22 mouse cellular contexts compared by ENCODE assay signal in the genomic region with DNA sequence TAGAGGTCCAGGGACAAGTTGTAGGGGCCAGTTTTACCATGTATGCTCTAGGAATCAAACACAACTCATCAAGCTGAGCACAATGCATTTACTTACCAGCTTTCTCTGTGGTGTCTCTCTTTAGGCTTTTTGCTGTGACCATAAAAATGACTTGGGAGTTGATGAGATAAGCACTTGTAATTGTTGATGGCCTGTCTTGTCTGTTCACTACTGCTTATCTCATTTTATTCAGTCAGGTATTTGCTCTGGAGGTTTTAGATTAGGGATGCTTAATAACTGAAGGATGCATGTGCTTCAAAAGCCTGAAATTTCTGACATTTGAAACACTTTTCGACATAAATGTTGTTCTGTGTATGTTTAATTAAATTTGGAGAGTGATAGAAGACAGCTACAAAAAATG.
DNase-seq lines count a peak whose midpoint lies in the region; ATAC-seq and TF ChIP-seq lines count a peak whose summit lies in the region.
"Had no signal": no experiment of that assay in that cellular context is flagged by ENCODE, and none has a peak within 500 bp of the region (broad histone marks: within the 10 kb centered on the region; RNA-seq: fewer than 3 reads in every experiment).

No protein-coding gene starts in this region.

- H3K79me2 ChIP-seq in MEL (ENCODE audit: control insufficient read depth, insufficient read depth, low read length, poor library complexity) = no peaks in the 10 kb centered on the region; the same call in 1 of the 2 replicates

- peak; percentile 74 for ATAC-seq in liver, embryonic 12.5 days
- ATAC-seq in liver, embryonic 16.5 days (ENCODE audit: low read depth) = peak; percentile 68
- ATAC-seq: forebrain, embryonic 14.5 days; hindbrain, embryonic 16.5 days had no signal

- 53% methylated on average over 1 of the region's 1 CpGs for WGBS in liver, embryonic 12.5 days (ENCODE audit: insufficient replicate concordance)
- WGBS in liver, embryonic 16.5 days (ENCODE audit: insufficient replicate concordance) = 22% methylated on average over 1 of the region's 1 CpGs

- peak; percentile 91 to 92 for TF ChIP-seq EP300 in MEL (IDR thresholded peaks at IDR 0.05; ENCODE audit: low read depth in 1 of 2, low read length in 2 of 2)

- H3K9ac ChIP-seq in MEL (ENCODE audit: control insufficient read depth, low read depth, low read length, poor library complexity, severe bottlenecking) = no peak overlapping the region
- H3K9ac ChIP-seq in liver, embryonic 12.5 days = no peak overlapping the region
- H3K9ac ChIP-seq in liver, embryonic 16.5 days (ENCODE audit: low read depth, low read length) = no peak overlapping the region
- H3K9ac ChIP-seq: embryonic facial prominence, embryonic 15.5 days; hindbrain, embryonic 12.5 days had no signal

- H3K4me2 ChIP-seq in liver, embryonic 12.5 days = 0 out of 2 replicates have a peak overlapping the region, but pooled peaks have one; percentile 5
- H3K4me2 ChIP-seq in liver, embryonic 16.5 days (ENCODE audit: low read depth, low read length) = no peak overlapping the region
- H3K4me2 ChIP-seq: embryonic facial prominence, embryonic 15.5 days; hindbrain, embryonic 12.5 days had no signal

- no peak overlapping the region for H3K4me3 ChIP-seq in MEL (ENCODE audit: control insufficient read depth in 1 of 2, insufficient read depth in 1 of 2, low read depth in 2 of 2, low read length in 2 of 2)
- H3K4me3 ChIP-seq in liver, embryonic 12.5 days = no peak overlapping the region
- no peak overlapping the region for H3K4me3 ChIP-seq in liver, embryonic 16.5 days (ENCODE audit: low read depth, low read length)
- H3K4me3 ChIP-seq: embryonic facial prominence, embryonic 15.5 days; erythroblast, embryonic 14.5 days; forebrain, embryonic 10.5 days; heart, embryonic 10.5 days; hindbrain, embryonic 12.5 days had no signal

- no peaks in the 10 kb centered on the region for H3K27me3 ChIP-seq in MEL (ENCODE audit: control insufficient read depth in 1 of 2, insufficient read depth in 2 of 2, low read length in 2 of 2)
- no peaks in the 10 kb centered on the region for H3K27me3 ChIP-seq in liver, embryonic 12.5 days (replicated peaks)
- no peaks in the 10 kb centered on the region for H3K27me3 ChIP-seq in liver, embryonic 16.5 days (ENCODE audit: control insufficient read depth, insufficient read depth, low read depth, low read length)
- H3K27me3 ChIP-seq: CH12.LX; embryonic facial prominence, embryonic 15.5 days; hindbrain, embryonic 12.5 days had no signal

- no peak for TF ChIP-seq POLR2A in MEL (IDR thresholded peaks at IDR 0.05; ENCODE audit: control insufficient read depth in 1 of 2, insufficient read depth in 1 of 2, low read depth in 1 of 2, low read length in 2 of 2, poor library complexity in 1 of 2)

- peaks cover 35 to 49% of the 10 kb centered on the region in 2 experiments for H3K36me3 ChIP-seq in MEL (ENCODE audit: control insufficient read depth in 1 of 2, insufficient read depth in 2 of 2, low read length in 2 of 2)
- H3K36me3 ChIP-seq in liver, embryonic 12.5 days = peaks cover 59% of the 10 kb centered on the region
- peaks cover 10% of the 10 kb centered on the region for H3K36me3 ChIP-seq in liver, embryonic 16.5 days (ENCODE audit: control insufficient read depth, insufficient read depth)

- peak overlapping the region; percentile 73 for H3K27ac ChIP-seq in MEL (ENCODE audit: control insufficient read depth, low read depth, low read length)
- H3K27ac ChIP-seq in liver, embryonic 12.5 days = peak overlapping the region; percentile 56
- H3K27ac ChIP-seq in liver, embryonic 16.5 days (ENCODE audit: low read length) = 0 out of 2 replicates have a peak overlapping the region, but pooled peaks have one; percentile 1
- H3K27ac ChIP-seq: embryonic facial prominence, embryonic 15.5 days; forebrain, embryonic 10.5 days; heart, embryonic 10.5 days; hindbrain, embryonic 12.5 days had no signal

- TF ChIP-seq CTCF in MEL (IDR thresholded peaks at IDR 0.05 in 2 of 3, conservative IDR thresholded peaks at IDR 0.05 in 1 of 3; ENCODE audit: control insufficient read depth in 1 of 3, insufficient read depth in 1 of 3, low read depth in 2 of 3, low read length in 3 of 3, poor library complexity in 1 of 3, severe bottlenecking in 1 of 3) = no peak

- DNase-seq in MEL (ENCODE audit: low read depth, low spot score) = peak; percentile 70
- DNase-seq in T-cell, adult 2 months (ENCODE audit: low spot score) = no peak
- DNase-seq in cerebellum, adult 9-11 months = no peak
- DNase-seq in frontal cortex, adult 2 months (ENCODE audit: extremely low spot score in 1 of 2, low spot score in 1 of 2) = no peak
- DNase-seq: adrenal gland, postnatal 14 days; cerebellum, adult 2 months; cerebellum, postnatal 14 days; embryo, embryonic 11 days; gastrocnemius, postnatal 10 days; heart, adult 18-20 months; heart, postnatal 10 days; heart, postnatal 4 days had no signal

- TF ChIP-seq RAD21 in MEL (IDR thresholded peaks at IDR 0.05; ENCODE audit: low read depth, low read length) = no peak

- H3K9me3 ChIP-seq in MEL (replicated peaks; ENCODE audit: insufficient read depth, low read length) = no peaks in the 10 kb centered on the region
- no peaks in the 10 kb centered on the region for H3K9me3 ChIP-seq in liver, embryonic 12.5 days (replicated peaks)
- no peaks in the 10 kb centered on the region for H3K9me3 ChIP-seq in liver, embryonic 16.5 days (replicated peaks; ENCODE audit: control insufficient read depth, low read length)
- H3K9me3 ChIP-seq: embryonic facial prominence, embryonic 15.5 days; forebrain, embryonic 10.5 days; heart, embryonic 10.5 days; hindbrain, embryonic 12.5 days had no signal

- peaks cover 15 to 45% of the 10 kb centered on the region in 2 experiments for H3K4me1 ChIP-seq in MEL (ENCODE audit: control insufficient read depth in 1 of 2, insufficient read depth in 2 of 2, low read length in 2 of 2)
- peaks cover 33% of the 10 kb centered on the region for H3K4me1 ChIP-seq in liver, embryonic 12.5 days
- H3K4me1 ChIP-seq in liver, embryonic 16.5 days (ENCODE audit: control insufficient read depth, low read depth, low read length) = no peaks in the 10 kb centered on the region; the same call in 1 of the 2 replicates
- H3K4me1 ChIP-seq: embryonic facial prominence, embryonic 15.5 days; forebrain, embryonic 10.5 days; heart, embryonic 10.5 days; hindbrain, embryonic 12.5 days had no signal

TF ChIP-seq in MEL, 35 proteins besides CTCF, POLR2A, EP300 and RAD21 (continues in another document):
- peak; percentile 63 for TF ChIP-seq RCOR1 (IDR thresholded peaks at IDR 0.05; ENCODE audit: low read depth, low read length)
- no peak for TF ChIP-seq MAZ (IDR thresholded peaks at IDR 0.05; ENCODE audit: low read depth, low read length)
- TF ChIP-seq TBP (IDR thresholded peaks at IDR 0.05; ENCODE audit: low read depth, low read length) = no peak
- no peak for TF ChIP-seq ZNF384 (IDR thresholded peaks at IDR 0.05; ENCODE audit: low read depth, low read length)
- peak; percentile 94 for TF ChIP-seq TCF12 (IDR thresholded peaks at IDR 0.05; ENCODE audit: low read depth, low read length)
- no peak for TF ChIP-seq ZMIZ1 (IDR thresholded peaks at IDR 0.05; ENCODE audit: low read depth, low read length)
- TF ChIP-seq POLR2AphosphoS5 (IDR thresholded peaks at IDR 0.05; ENCODE audit: borderline replicate concordance, low read depth, low read length) = no peak
- TF ChIP-seq NELFE (IDR thresholded peaks at IDR 0.05; ENCODE audit: low read depth, low read length) = no peak
- no peak for TF ChIP-seq CHD1 (IDR thresholded peaks at IDR 0.05; ENCODE audit: low read depth, low read length)
- TF ChIP-seq USF1 (IDR thresholded peaks at IDR 0.05; ENCODE audit: low read depth, low read length) = no peak
- peak; percentile 77 for TF ChIP-seq ETS1 (IDR thresholded peaks at IDR 0.05; ENCODE audit: low read depth, low read length)
- TF ChIP-seq MAX (IDR thresholded peaks at IDR 0.05; ENCODE audit: low read length) = no peak
- TF ChIP-seq SIN3A (IDR thresholded peaks at IDR 0.05; ENCODE audit: low read length) = peak; percentile 63; the same call in 1 of the 2 replicates
- no peak for TF ChIP-seq KAT2A (conservative IDR thresholded peaks at IDR 0.05; ENCODE audit: low read depth, low read length)
- TF ChIP-seq GATA1 (IDR thresholded peaks at IDR 0.05; ENCODE audit: low read depth, low read length) = peak; percentile 91
- TF ChIP-seq UBTF (IDR thresholded peaks at IDR 0.05; ENCODE audit: borderline replicate concordance, insufficient read depth, low read depth, low read length) = no peak
- no peak for TF ChIP-seq MYC (IDR thresholded peaks at IDR 0.05; ENCODE audit: low read depth, low read length)
- TF ChIP-seq NRF1 (IDR thresholded peaks at IDR 0.05; ENCODE audit: insufficient read depth, low read depth, low read length, poor library complexity, severe bottlenecking) = no peak
- TF ChIP-seq ZC3H11A (IDR thresholded peaks at IDR 0.05; ENCODE audit: low read depth, low read length) = no peak
- no peak for TF ChIP-seq ZKSCAN1 (IDR thresholded peaks at IDR 0.05; ENCODE audit: low read depth, low read length)
- TF ChIP-seq BHLHE40 (IDR thresholded peaks at IDR 0.05; ENCODE audit: borderline replicate concordance, low read depth, low read length) = no peak
- TF ChIP-seq HCFC1 (IDR thresholded peaks at IDR 0.05; ENCODE audit: low read depth, low read length) = no peak
- TF ChIP-seq GABPA (IDR thresholded peaks at IDR 0.05; ENCODE audit: low read depth, low read length) = no peak
- TF ChIP-seq TAL1 (IDR thresholded peaks at IDR 0.05; ENCODE audit: low read length) = peak; percentile 44; the same call in 1 of the 2 replicates
- TF ChIP-seq USF2 (IDR thresholded peaks at IDR 0.05; ENCODE audit: borderline replicate concordance in 1 of 2, insufficient read depth in 1 of 2, low read depth in 1 of 2, low read length in 2 of 2) = no peak
- TF ChIP-seq MYB (IDR thresholded peaks at IDR 0.05; ENCODE audit: low read depth, low read length) = peak; percentile 65
- TF ChIP-seq MAFK (IDR thresholded peaks at IDR 0.05; ENCODE audit: borderline replicate concordance, low read depth, low read length) = no peak
- TF ChIP-seq JUND (IDR thresholded peaks at IDR 0.05; ENCODE audit: low read depth, low read length) = no peak
- TF ChIP-seq POLR2AphosphoS2 (IDR thresholded peaks at IDR 0.05; ENCODE audit: low read length) = no peak
- TF ChIP-seq SMC3 (IDR thresholded peaks at IDR 0.05; ENCODE audit: low read depth, low read length) = no peak
- TF ChIP-seq ELF1 (IDR thresholded peaks at IDR 0.05; ENCODE audit: low read depth, low read length) = no peak
- no peak for TF ChIP-seq MEF2A (IDR thresholded peaks at IDR 0.05; ENCODE audit: extremely low read depth, insufficient replicate concordance, low read depth, low read length, poor library complexity, severe bottlenecking)
- peak; percentile 46; the same call in 1 of the 2 replicates for TF ChIP-seq MXI1 (IDR thresholded peaks at IDR 0.05; ENCODE audit: low read depth, low read length)
- TF ChIP-seq E2F4 (IDR thresholded peaks at IDR 0.05; ENCODE audit: borderline replicate concordance, low read depth, low read length) = no peak

Comparison
In these comparisons a context has a peak if more than half of its experiments do, and no peak if none do; other contexts are left out.
1. H3K27ac ChIP-seq: peak in every context shown above with its lines; median percentile 73 in MEL; 56 in liver, embryonic 12.5 days; 1 in liver, embryonic 16.5 days.